Mouse (Mus musculus) heart, adult 18-20 months (tissue): ENCODE measurements around the gene Ascl3. TPM values are rescaled to one million over a fixed set of nuclear protein-coding genes. Genes with fewer than 3 reads are reported as not detected.

ENCODE experiments used
- DNase-seq, 2 experiments: peaks; one replicate each; pipeline ENCODE4 v3.0.0; 2021 to 2022; ENCODE audit warnings: mixed read lengths in 1 of 2
- long read RNA-seq, 2 experiments: library from polyadenylated mRNA; stranded (forward); transcript quantifications; one replicate each; pipeline ENCODE4 v2.0.0; 2021
- total RNA-seq, 2 experiments: library from RNA; stranded (reverse); gene quantifications; 2 replicates each; pipeline ENCODE4 v1.2.3; 2021

Ascl3 gene
- total RNA-seq = not detected
- long read RNA-seq, experiment 1 = 0 reads
- long read RNA-seq, experiment 2 = 0 reads

GRCm38 (mm10) chr7:109731626-109732025 lies at the start of gene Ascl3:
Gene Ascl3 (minus strand): TSS chr7:109731726.
- DNase-seq = no peak

GRCm38 (mm10) chr7:109781087-109781469 lies 49.6 kb upstream of the Ascl3 start:
- DNase-seq = no peak

- DNase-seq = no peak
These were observed 40.7 kb upstream of the Ascl3 start for GRCm38 (mm10) chr7:109772251-109772650.

GRCm38 (mm10) chr7:109768699-109769383 lies 37.3 kb upstream of the Ascl3 start:
- no peak for DNase-seq

- DNase-seq = no peak
These were observed 36.2 kb upstream of the Ascl3 start for GRCm38 (mm10) chr7:109767575-109768350.

GRCm38 (mm10) chr7:109764009-109764408 lies 32.5 kb upstream of the Ascl3 start:
- DNase-seq = no peak

- DNase-seq = no peak
These were observed 24.8 kb upstream of the Ascl3 start for GRCm38 (mm10) chr7:109756291-109756690.

GRCm38 (mm10) chr7:109754034-109754433 lies 22.5 kb upstream of the Ascl3 start:
- no peak for DNase-seq

- peak; percentile 88 to 89 for DNase-seq
These were observed 20.7 kb upstream of the Ascl3 start, which contains the start of gene Tmem9b for GRCm38 (mm10) chr7:109752008-109752925. Gene Tmem9b (minus strand): TSS chr7:109752875.

GRCm38 (mm10) chr7:109751427-109752007 lies 20.0 kb upstream of the Ascl3 start:
- no peak for DNase-seq

- no peak for DNase-seq
These were observed 16.2 kb upstream of the Ascl3 start for GRCm38 (mm10) chr7:109747747-109748146.

GRCm38 (mm10) chr7:109741703-109742102 lies 10.2 kb upstream of the Ascl3 start:
- no peak for DNase-seq

GRCm38 (mm10) chr7:109741060-109741459 lies 9.5 kb upstream of the Ascl3 start:
- DNase-seq = no peak

GRCm38 (mm10) chr7:109739822-109740370 lies 8.4 kb upstream of the Ascl3 start:
- no peak for DNase-seq

GRCm38 (mm10) chr7:109734806-109735205 lies 3.3 kb upstream of the Ascl3 start:
- DNase-seq = no peak

- DNase-seq = no peak
These were observed 7.8 kb downstream of the Ascl3 start, which contains the start of gene BC051019 for GRCm38 (mm10) chr7:109723697-109724096. Gene BC051019 (minus strand): TSS chr7:109723850.

GRCm38 (mm10) chr7:109723114-109723513 lies 8.4 kb downstream of the Ascl3 start:
- DNase-seq = no peak

GRCm38 (mm10) chr7:109722618-109723017 lies 8.9 kb downstream of the Ascl3 start:
- DNase-seq = no peak

- peak; percentile 27 to 67 for DNase-seq
These were observed 12.2 kb downstream of the Ascl3 start for GRCm38 (mm10) chr7:109719286-109719685.

- DNase-seq = no peak
These were observed 18.0 kb downstream of the Ascl3 start for GRCm38 (mm10) chr7:109713434-109713982.

- no peak for DNase-seq
These were observed 19.3 kb downstream of the Ascl3 start for GRCm38 (mm10) chr7:109712198-109712597.
